Mouse (Mus musculus): ENCODE results near the gene Ddx60. TPM values are rescaled to one million over a fixed set of nuclear protein-coding genes. Genes with fewer than 3 reads are reported as not detected.
"Not testable (repeated sequence)": the region's sequence is repeated elsewhere in the genome, so short reads cannot be mapped to it uniquely, and the experiment has no call there.

The Ddx60 gene
- polyA plus RNA-seq, 1 experiment from 2014 or later = 0.43 TPM

DNA sequence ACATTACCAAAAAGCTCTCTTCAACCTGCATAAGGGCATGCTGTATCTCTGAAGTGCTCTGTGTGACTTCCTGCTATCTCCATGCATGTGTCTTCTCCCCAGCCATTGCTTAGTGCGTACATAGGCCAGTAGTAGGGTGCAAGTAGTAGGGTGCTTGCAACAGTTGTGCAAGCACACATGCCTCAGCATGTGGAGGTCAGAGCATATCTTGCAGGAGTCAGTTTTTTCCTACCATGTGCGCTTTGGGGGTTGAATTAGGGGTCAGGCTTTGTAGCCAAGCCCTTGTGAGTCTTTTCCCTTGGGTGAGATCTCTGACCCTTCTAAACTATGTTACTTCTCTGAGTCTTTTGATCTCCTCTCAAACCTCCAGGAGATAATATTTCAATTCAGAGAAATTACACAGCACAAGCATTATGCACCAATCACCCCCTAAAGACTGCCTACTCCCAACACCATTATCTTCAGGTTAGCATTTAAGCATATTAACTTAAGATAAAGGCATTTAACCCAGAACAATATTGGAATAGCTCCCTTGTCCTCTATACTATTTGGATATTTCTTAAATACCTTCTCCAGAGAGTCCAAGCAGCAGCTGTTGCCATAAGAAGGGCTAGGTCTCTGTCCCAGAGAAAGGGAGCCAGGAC, 8.6 kb upstream of the Ddx60 start:
- no peak for ATAC-seq (ENCODE audit: low FRiP score, low read depth)
- H3K4me3 ChIP-seq = no peak overlapping the region
- WGBS = 86% methylated on average over 2 of the region's 2 CpGs

DNA sequence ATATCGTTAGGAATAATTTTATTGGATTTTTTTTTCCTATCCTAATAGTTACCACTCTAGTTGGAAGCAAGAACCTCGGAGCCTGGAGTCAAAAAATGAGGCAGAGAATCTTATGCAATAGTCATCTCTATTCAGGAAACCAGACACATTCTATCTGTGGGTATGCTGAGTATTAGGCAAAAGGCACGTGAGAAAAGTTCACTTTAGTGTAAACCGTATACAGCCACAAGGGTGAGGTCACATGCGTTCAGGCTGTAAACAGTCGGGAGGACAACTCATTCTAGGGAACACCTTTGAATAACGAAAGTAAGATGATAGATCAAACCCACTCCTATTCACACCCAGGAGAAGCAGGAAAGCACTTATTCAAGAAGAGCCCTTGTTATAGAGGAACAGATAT, 7.5 kb upstream of the Ddx60 start:
- H3K27ac ChIP-seq = no peak overlapping the region
- no peaks in the 10 kb centered on the region for H3K9me3 ChIP-seq
- H3K4me2 ChIP-seq (replicated peaks) = no peak overlapping the region
- no peak overlapping the region for H3K4me3 ChIP-seq
- no peaks in the 10 kb centered on the region for H3K27me3 ChIP-seq
- no peak for ATAC-seq (ENCODE audit: low FRiP score, low read depth)
- peaks cover 6% of the 10 kb centered on the region; the same call in 1 of the 2 replicates for H3K4me1 ChIP-seq
- H3K36me3 ChIP-seq = no peaks in the 10 kb centered on the region
- WGBS = 73% methylated on average over 7 of the region's 7 CpGs
- H3K9ac ChIP-seq = no peak overlapping the region

More for the DNA sequence above, 8.6 kb upstream of the Ddx60 start:
- H3K9ac ChIP-seq = no peak overlapping the region
- peaks cover 6% of the 10 kb centered on the region; the same call in 1 of the 2 replicates for H3K4me1 ChIP-seq
- H3K27ac ChIP-seq = no peak overlapping the region
- H3K27me3 ChIP-seq = no peaks in the 10 kb centered on the region
- no peaks in the 10 kb centered on the region for H3K36me3 ChIP-seq
- no peaks in the 10 kb centered on the region for H3K9me3 ChIP-seq
- H3K4me2 ChIP-seq (replicated peaks) = no peak overlapping the region

DNA sequence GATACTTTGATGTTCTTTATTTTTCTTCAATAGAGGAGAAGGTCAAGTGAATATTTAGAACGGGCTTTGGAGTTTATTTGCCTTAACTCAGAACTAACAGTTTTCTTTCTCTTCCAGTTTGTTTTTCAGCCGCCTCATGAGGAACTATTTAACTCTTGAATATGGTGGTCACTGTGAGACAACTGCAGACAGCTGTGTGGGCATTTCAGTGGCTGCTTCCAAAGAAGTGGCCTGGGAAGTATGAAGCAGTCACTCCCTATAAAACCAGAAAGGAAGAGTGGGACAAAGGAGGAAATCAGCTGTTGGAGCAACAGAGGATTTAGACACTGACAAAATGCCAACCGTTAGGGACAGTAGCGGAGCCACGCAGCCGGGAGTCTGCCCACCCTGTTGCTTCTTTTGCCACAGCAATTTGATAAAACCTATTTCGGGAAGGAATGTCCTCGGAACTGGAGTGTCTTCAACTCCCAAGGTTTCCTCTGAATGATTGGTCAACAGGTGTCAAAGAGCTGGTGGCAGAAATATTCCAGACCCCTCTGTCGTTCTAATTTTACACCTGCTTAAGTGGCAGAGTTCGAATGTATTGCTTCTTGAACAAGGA, 6.3 kb upstream of the Ddx60 start:
- no peak overlapping the region for H3K4me2 ChIP-seq (replicated peaks)
- no peak overlapping the region for H3K4me3 ChIP-seq
- WGBS = 66% methylated on average over 10 of the region's 10 CpGs
- peaks cover 6% of the 10 kb centered on the region; the same call in 1 of the 2 replicates for H3K4me1 ChIP-seq
- H3K9ac ChIP-seq = no peak overlapping the region
- H3K9me3 ChIP-seq = no peaks in the 10 kb centered on the region
- H3K36me3 ChIP-seq = no peaks in the 10 kb centered on the region
- 0 out of 2 replicates have a peak, but pooled peaks cover 3% of the 10 kb centered on the region for H3K27me3 ChIP-seq
- no peak for ATAC-seq (ENCODE audit: low FRiP score, low read depth)
- no peak overlapping the region for H3K27ac ChIP-seq

DNA sequence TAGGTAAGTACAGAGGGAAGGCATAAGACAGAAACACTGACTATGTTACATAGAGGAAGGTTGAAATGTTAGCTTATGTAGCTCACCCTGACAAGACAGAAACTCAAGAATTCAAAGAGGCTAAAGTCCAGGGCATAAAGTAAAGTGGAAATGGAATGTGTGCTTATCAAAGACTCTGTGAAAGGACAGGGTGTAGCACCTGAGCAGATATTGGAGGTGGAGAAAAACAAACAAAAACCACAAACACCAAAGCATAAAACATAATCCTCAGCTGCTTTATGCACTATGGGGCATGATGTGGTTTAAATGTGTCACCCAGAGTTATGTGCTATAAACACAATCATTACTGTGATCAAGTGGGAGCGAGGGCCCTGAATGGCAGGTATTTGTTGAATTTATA, 3.4 kb upstream of the Ddx60 start:
- H3K4me2 ChIP-seq (replicated peaks) = no peak overlapping the region
- no peaks in the 10 kb centered on the region for H3K36me3 ChIP-seq
- H3K27ac ChIP-seq = no peak overlapping the region
- peaks cover 6% of the 10 kb centered on the region; the same call in 1 of the 2 replicates for H3K27me3 ChIP-seq
- H3K9me3 ChIP-seq = no peaks in the 10 kb centered on the region
- no peak overlapping the region for H3K9ac ChIP-seq
- no peak for ATAC-seq (ENCODE audit: low FRiP score, low read depth)
- peaks cover 10% of the 10 kb centered on the region; the same call in 1 of the 2 replicates for H3K4me1 ChIP-seq
- no peak overlapping the region for H3K4me3 ChIP-seq
- 83% methylated on average over 1 of the region's 1 CpGs for WGBS

DNA sequence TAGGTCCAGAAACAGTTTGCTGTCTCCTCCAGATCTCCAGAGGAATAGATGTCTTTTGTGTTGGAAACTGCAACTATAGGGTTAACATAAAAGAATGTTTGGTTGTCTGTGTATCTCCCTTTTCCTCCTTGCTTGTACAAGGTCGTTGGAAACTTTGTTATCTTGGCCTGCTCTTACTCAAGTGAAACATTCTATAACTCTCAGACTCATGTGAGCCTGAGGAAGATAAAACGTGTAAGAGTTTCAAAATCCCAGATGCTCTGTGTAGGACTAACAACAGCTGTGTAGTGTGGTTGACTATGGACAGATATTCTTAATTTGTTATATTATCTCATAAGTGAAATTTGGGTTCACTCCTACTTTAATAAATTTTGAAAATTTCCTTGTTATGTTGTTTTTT, 5.4 kb downstream of the Ddx60 start:
- peaks cover 2% of the 10 kb centered on the region; the same call in 1 of the 2 replicates for H3K4me1 ChIP-seq
- H3K27ac ChIP-seq = no peak overlapping the region
- no peaks in the 10 kb centered on the region for H3K9me3 ChIP-seq
- no peak for ATAC-seq (ENCODE audit: low FRiP score, low read depth)
- no peak overlapping the region for H3K4me3 ChIP-seq
- 0 out of 2 replicates have a peak, but pooled peaks cover under 1% of the 10 kb centered on the region for H3K27me3 ChIP-seq
- no peak overlapping the region for H3K4me2 ChIP-seq (replicated peaks)
- 23% methylated on average over 2 of the region's 2 CpGs for WGBS
- no peak overlapping the region for H3K9ac ChIP-seq
- H3K36me3 ChIP-seq = no peaks in the 10 kb centered on the region

DNA sequence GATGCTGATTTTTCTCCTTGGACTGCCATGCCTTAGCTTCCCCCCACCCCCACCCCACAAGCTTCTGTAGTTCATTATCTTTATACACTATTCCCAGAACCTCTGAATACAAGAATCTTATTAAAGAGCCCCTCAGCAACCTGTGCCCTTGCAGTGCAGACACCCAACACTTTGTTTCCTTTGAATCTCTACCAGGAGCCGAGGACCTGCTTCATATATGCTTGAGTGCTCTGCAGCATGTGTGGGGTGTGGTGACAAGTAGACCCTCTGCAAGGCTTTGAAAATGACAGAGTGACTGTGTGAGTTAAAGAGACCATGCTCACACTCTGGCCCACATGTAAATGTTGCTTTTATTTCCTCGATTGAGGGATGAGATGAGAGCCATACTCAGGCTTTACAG, 9.7 kb downstream of the Ddx60 start:
- Histone ChIP-seq H3K4me2 (replicated peaks) (no peak overlapping the region), H3K27ac (no peak overlapping the region)
- WGBS = 65% methylated on average over 2 of the region's 2 CpGs

DNA sequence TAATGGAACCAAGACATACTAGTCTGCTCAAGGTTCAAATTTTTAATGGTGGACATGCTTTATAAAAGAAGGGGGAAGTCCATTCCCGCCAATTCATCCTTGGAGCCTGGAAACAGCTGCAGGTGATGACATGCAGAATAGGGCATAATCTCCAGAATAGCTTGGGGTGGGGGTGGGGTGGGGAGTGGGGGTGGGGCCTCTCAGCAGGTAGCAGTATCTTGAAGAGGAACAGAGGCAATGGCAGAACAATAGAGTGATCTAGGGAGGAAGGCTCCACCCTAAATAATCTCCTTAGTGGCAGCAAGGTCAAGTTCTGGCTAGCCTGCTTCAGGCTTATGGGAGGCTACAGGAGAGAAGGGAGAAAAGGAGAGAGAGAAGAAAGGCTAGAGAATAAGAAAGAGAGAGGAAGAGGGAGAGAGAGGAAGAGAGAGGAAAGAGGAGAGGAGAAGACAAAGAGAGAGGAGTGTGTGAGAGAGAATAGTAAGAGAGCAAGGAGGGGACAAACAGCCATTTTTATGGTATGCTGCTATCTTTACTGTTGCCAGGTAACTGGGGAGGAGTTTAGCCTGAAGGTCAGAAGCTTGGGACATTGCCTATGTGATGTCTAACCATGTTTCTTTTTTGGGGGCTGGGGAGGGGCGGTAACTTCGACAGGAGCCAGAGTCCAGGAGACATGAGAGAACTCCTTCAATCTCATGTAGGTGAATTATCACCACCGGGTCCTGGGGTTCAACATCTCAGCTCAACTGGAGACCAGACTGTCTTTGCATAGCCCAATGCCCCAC, 36.9 kb downstream of the Ddx60 start:
- not testable (repeated sequence) for ATAC-seq (ENCODE audit: low FRiP score, low read depth); H3K27me3 ChIP-seq; H3K27ac ChIP-seq; H3K4me1 ChIP-seq; H3K9ac ChIP-seq; H3K4me2 ChIP-seq (replicated peaks); H3K36me3 ChIP-seq; H3K4me3 ChIP-seq; H3K9me3 ChIP-seq
- 84% methylated on average over 4 of the region's 4 CpGs for WGBS

More for the DNA sequence above, 9.7 kb downstream of the Ddx60 start:
- Histone ChIP-seq H3K4me3 (no peak overlapping the region), H3K4me1 (no peaks in the 10 kb centered on the region), H3K27me3 (no peaks in the 10 kb centered on the region), H3K9ac (no peak overlapping the region), H3K9me3 (no peaks in the 10 kb centered on the region), H3K36me3 (no peaks in the 10 kb centered on the region)
- no peak for ATAC-seq (ENCODE audit: low FRiP score, low read depth)

DNA sequence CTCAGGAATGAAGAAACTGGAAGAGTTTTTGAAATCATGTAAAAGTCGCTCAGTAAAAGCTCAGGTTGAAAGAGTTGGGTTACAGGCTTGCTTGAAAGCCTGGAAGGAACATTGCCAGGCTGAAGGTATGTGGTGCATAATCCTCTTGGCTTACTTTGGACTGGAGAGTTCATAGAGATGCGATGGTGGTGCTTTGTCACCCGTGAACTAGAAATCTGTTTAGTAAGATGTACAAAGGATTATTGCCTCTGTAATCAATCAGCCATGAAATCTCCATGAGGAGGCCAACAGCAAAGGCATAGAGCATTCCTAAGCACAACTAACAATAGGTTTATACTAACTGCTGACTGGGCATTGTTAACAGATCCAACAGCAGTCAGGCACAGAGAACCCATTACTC, 41.7 kb downstream of the Ddx60 start:
- Histone ChIP-seq H3K9me3 (no peaks in the 10 kb centered on the region), H3K36me3 (no peaks in the 10 kb centered on the region), H3K9ac (no peak overlapping the region), H3K4me1 (no peaks in the 10 kb centered on the region), H3K27me3 (no peaks in the 10 kb centered on the region), H3K4me3 (no peak overlapping the region), H3K27ac (no peak overlapping the region), H3K4me2 (replicated peaks) (no peak overlapping the region)
- ATAC-seq (ENCODE audit: low FRiP score, low read depth) = no peak
- 82% methylated on average over 3 of the region's 3 CpGs for WGBS

DNA sequence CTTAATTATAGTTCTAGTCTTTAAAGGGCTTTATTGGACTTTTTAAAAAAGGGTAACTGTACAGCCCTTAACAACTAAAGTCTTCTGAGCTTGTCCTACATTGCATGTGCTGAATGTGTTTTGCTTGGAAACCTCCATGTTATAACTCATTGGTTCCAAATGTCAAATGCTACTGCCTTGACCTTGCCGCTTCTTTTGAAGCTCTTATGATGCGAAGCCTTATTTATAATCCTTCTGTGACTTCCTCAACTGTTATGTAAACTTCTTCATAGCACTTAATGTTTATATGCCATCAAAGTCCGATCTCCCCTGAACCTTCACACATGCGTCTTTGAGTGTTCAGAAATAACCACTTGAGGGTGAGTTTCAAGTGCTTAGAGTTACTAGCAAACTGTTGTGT, 57.1 kb downstream of the Ddx60 start:
- H3K4me2 ChIP-seq (replicated peaks) = no peak overlapping the region
- WGBS = 91% methylated on average over 4 of the region's 4 CpGs
- H3K9ac ChIP-seq = no peak overlapping the region
- H3K4me1 ChIP-seq = no peaks in the 10 kb centered on the region
- no peaks in the 10 kb centered on the region for H3K27me3 ChIP-seq
- no peaks in the 10 kb centered on the region for H3K9me3 ChIP-seq
- no peak overlapping the region for H3K4me3 ChIP-seq
- ATAC-seq (ENCODE audit: low FRiP score, low read depth) = no peak
- H3K27ac ChIP-seq = no peak overlapping the region
- no peaks in the 10 kb centered on the region for H3K36me3 ChIP-seq

DNA sequence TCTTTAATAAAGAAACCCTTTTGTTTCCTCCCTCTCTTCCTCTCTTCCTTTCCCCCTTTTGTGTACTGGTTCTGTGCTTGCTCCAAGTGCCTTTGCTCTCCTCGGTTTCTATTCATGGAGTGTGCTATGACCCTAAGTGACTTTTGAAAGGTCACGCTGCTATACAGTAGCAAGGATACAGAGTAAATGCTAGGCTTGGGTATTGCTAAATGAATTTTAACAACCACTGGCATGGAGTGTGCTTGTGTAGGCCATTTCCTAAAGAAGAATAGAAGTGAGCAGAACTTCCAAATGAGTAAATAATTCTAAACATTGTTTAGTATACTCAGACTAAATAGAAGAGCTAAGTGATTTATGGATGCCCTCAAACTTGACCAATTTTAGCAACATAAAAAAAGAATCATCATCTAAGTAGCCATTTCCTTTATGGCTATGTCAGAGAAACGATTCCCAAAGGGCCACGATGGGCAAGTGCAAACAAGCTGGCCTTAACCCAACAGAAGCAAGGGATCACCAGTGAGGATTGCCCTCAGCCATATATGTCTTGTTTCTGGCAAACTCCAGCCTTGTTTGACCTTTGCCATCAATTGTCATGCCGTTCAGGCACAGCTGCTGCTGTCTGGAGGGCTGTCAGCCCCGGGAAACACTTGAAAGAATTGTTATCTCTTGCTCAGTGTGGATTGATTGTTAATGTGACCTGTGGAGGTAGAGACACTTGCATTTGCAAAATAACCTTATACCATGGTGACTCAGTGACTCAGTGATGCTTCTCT, 58.0 kb downstream of the Ddx60 start:
- WGBS = 40% methylated on average over 6 of the region's 6 CpGs
- ATAC-seq (ENCODE audit: low FRiP score, low read depth) = no peak

DNA sequence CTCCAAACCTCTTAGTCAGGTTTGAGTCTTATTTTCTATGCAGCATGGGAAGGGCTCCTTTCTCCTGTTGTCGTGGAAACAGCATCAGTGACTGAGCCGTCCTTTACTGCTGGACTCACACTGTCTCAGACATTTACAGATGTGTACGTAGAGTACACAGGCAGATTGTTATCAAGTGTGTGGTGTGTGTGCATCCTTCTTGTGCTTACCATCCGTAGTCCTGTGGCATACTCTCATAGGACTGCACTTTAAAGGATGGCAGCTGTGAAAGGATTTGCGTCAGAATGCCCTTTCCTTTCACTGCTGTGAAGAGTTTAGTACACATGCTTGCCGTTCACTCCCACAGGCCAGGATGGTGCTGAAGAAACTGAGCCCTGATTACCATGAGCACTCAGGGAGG, 61.6 kb downstream of the Ddx60 start:
- WGBS = 41% methylated on average over 6 of the region's 6 CpGs
- Histone ChIP-seq H3K27me3 (no peaks in the 10 kb centered on the region), H3K36me3 (no peaks in the 10 kb centered on the region), H3K4me3 (no peak overlapping the region), H3K4me1 (peaks cover 6% of the 10 kb centered on the region; the same call in 1 of the 2 replicates), H3K4me2 (replicated peaks) (no peak overlapping the region), H3K9me3 (no peaks in the 10 kb centered on the region), H3K27ac (no peak overlapping the region), H3K9ac (no peak overlapping the region)
- no peak for ATAC-seq (ENCODE audit: low FRiP score, low read depth)

More for the DNA sequence above, 58.0 kb downstream of the Ddx60 start:
- no peaks in the 10 kb centered on the region for H3K27me3 ChIP-seq
- H3K9me3 ChIP-seq = no peaks in the 10 kb centered on the region
- H3K36me3 ChIP-seq = no peaks in the 10 kb centered on the region
- H3K9ac ChIP-seq = no peak overlapping the region
- no peak overlapping the region for H3K27ac ChIP-seq
- H3K4me1 ChIP-seq = no peaks in the 10 kb centered on the region
- no peak overlapping the region for H3K4me3 ChIP-seq
- H3K4me2 ChIP-seq (replicated peaks) = no peak overlapping the region

DNA sequence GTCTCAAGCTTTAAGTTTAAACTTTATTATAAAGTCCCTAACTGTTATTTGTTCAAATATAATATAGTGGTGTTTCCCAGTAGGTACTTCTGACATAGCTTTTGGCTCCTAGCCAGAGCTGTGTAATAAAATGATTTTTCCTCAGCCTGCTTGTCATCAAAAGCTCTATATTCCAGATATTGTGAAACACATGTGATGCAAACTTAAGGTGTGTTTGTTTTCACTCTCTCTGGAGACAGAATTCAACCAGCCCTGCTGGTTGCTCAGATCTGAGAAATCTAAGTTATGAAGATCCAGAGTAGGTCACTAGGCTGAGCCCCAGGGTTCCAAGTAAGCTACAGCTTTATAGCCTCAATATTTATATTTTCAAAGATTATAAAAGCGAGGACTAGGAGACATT, 64.9 kb downstream of the Ddx60 start:
- WGBS = 34% methylated on average over 1 of the region's 1 CpGs
- Histone ChIP-seq H3K4me1 (peaks cover 6% of the 10 kb centered on the region; the same call in 1 of the 2 replicates), H3K27me3 (no peaks in the 10 kb centered on the region), H3K9ac (no peak overlapping the region), H3K27ac (no peak overlapping the region), H3K36me3 (no peaks in the 10 kb centered on the region), H3K4me2 (replicated peaks) (no peak overlapping the region), H3K4me3 (no peak overlapping the region), H3K9me3 (no peaks in the 10 kb centered on the region)
- no peak for ATAC-seq (ENCODE audit: low FRiP score, low read depth)
